Mouse (Mus musculus): ENCODE measurements around the gene Gm16442.
"Not testable (repeated sequence)": the region's sequence is repeated elsewhere in the genome, so short reads cannot be mapped to it uniquely, and the experiment has no call there.

The Gm16442 gene

GRCm38 (mm10) chr7:20122479-20122878 lies at the start of gene Gm16442:
Gm16442 (minus strand) TSS chr7:20122579.
- DNase-seq (ENCODE audit: extremely low read depth, low read depth, low spot score): not testable (repeated sequence)

- not testable (repeated sequence) for DNase-seq (ENCODE audit: extremely low read depth, low read depth, low spot score)
These were observed 45.9 kb upstream of the Gm16442 start, which contains the start of gene Vmn1r94 for GRCm38 (mm10) chr7:20168277-20168676. Vmn1r94 (minus strand) TSS chr7:20168377.

GRCm38 (mm10) chr7:20138988-20139387 lies 16.6 kb upstream of the Gm16442 start, which contains the start of gene Vmn1r93:
Vmn1r93 (minus strand) TSS chr7:20139088.
- not testable (repeated sequence) for DNase-seq (ENCODE audit: extremely low read depth, low read depth, low spot score)

DNA sequence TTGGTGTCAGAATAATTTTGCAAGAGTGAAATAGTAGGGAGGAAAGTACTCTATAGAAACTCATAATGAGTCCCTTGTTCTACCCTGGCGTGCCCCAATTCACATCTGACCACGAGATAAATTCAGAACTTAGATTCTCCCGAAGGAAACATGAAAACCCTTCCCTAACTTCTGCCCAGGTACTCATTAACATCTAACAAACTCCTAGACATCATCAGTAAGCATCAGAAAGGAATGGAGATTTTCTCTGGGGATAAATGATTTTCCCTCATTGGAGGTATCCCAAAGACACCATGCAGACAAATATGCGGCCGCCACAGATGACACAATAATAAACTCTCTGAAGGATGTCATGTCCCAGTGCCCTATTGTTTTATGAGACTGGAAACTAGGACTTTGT lies 23.0 kb downstream of the Gm16442 start, which contains the start of gene Vmn1r91:
Vmn1r91 (plus strand) TSS at position 301 of the 400 bp plus-strand sequence.
- not testable (repeated sequence) for DNase-seq (ENCODE audit: extremely low read depth, low read depth, low spot score)

DNA sequence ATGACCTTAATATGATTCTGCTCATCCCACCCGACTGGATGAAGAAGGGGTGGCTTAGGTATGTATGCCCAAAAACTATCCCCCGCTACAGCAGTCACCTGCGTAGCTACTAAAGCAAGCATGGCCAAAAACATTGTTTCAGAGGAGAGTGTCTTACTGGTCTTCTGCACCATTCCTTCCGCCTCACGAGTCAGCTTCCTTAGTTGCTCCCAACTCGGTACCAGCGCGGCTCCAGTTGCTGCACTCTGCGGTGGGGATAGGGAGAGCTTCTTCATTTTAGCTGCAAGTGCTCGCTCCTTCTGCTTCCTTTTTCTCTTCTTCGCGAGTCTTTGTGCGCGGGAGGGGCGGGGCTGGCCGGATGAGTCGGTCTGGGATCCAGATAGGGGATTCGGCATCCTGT lies 44.3 kb downstream of the Gm16442 start:
- DNase-seq (ENCODE audit: extremely low read depth, low read depth, low spot score): not testable (repeated sequence)

All from fat pad, adult 2 months (tissue).